Mouse (Mus musculus) spleen, adult 2 months (tissue): ENCODE results near the gene Ascl2.

Experiments
- CTCF ChIP-seq: fragments of 200-500 bp; IDR thresholded peaks from 2 replicates; pipeline ENCODE4 v1.5.1; 2011; ENCODE audit warnings: mild to moderate bottlenecking, inconsistent platforms; ENCODE audit not compliant: insufficient read depth, insufficient read length, insufficient replicate concordance; ENCODE audit errors: extremely low read depth
- POLR2A ChIP-seq: fragments of 200-500 bp; IDR thresholded peaks from 2 replicates; pipeline ENCODE4 v1.6.1; 2011; ENCODE audit warnings: low read depth, low read length, inconsistent platforms

GRCm38 (mm10) chr7:143006097-143006755 is 37.2 kb upstream of the Ascl2 start:
- TF ChIP-seq CTCF, result no peak
- no peak for TF ChIP-seq POLR2A
